Mouse (Mus musculus): Measurements from ENCODE around the gene Adamts17. TPM values are rescaled to one million over a fixed set of nuclear protein-coding genes. Genes with fewer than 3 reads are reported as not detected.
A peak's percentile ranks its signal among the peaks of the same experiment; 100 is the strongest.

Gene Adamts17
- polyA plus RNA-seq, 1 experiment from 2014 or later, result 3.4 TPM

GRCm38 (mm10) chr7:66858247-66859075 lies 18.9 kb downstream of the Adamts17 start:
- Histone ChIP-seq H3K4me2 (ENCODE audit: low read length) (no peak overlapping the region), H3K9ac (ENCODE audit: low read depth, low read length) (no peak overlapping the region), H3K9me3 (replicated peaks; ENCODE audit: control insufficient read depth, low read length, poor library complexity, severe bottlenecking) (no peaks in the 10 kb centered on the region), H3K36me3 (ENCODE audit: control insufficient read depth, insufficient read depth, low read length) (no peaks in the 10 kb centered on the region), H3K27ac (ENCODE audit: low read length) (no peak overlapping the region), H3K27me3 (ENCODE audit: control insufficient read depth, insufficient read depth, low read depth, low read length) (no peaks in the 10 kb centered on the region), H3K4me1 (ENCODE audit: control insufficient read depth, insufficient read depth, low read length) (no peaks in the 10 kb centered on the region), H3K4me3 (ENCODE audit: low read depth, low read length) (no peak overlapping the region)
- ATAC-seq, result no peak
- 71% methylated on average over 12 of the region's 12 CpGs for WGBS

- Histone ChIP-seq H3K27ac (ENCODE audit: low read length) (no peak overlapping the region), H3K9ac (ENCODE audit: low read depth, low read length) (no peak overlapping the region), H3K9me3 (replicated peaks; ENCODE audit: control insufficient read depth, low read length, poor library complexity, severe bottlenecking) (no peaks in the 10 kb centered on the region), H3K4me1 (ENCODE audit: control insufficient read depth, insufficient read depth, low read length) (no peaks in the 10 kb centered on the region), H3K4me2 (ENCODE audit: low read length) (no peak overlapping the region), H3K4me3 (ENCODE audit: low read depth, low read length) (no peak overlapping the region), H3K36me3 (ENCODE audit: control insufficient read depth, insufficient read depth, low read length) (no peaks in the 10 kb centered on the region), H3K27me3 (ENCODE audit: control insufficient read depth, insufficient read depth, low read depth, low read length) (no peaks in the 10 kb centered on the region)
- WGBS, result 65% methylated on average over 5 of the region's 5 CpGs
- no peak for ATAC-seq
Measured at GRCm38 (mm10) chr7:66859220-66859619, 19.7 kb downstream of the Adamts17 start.

GRCm38 (mm10) chr7:66866944-66867718 lies 27.6 kb downstream of the Adamts17 start:
- Histone ChIP-seq H3K9ac (ENCODE audit: low read depth, low read length) (no peak overlapping the region), H3K27me3 (ENCODE audit: control insufficient read depth, insufficient read depth, low read depth, low read length) (no peaks in the 10 kb centered on the region), H3K36me3 (ENCODE audit: control insufficient read depth, insufficient read depth, low read length) (no peaks in the 10 kb centered on the region), H3K27ac (ENCODE audit: low read length) (no peak overlapping the region), H3K4me1 (ENCODE audit: control insufficient read depth, insufficient read depth, low read length) (no peaks in the 10 kb centered on the region; the same call in 1 of the 2 replicates), H3K9me3 (replicated peaks; ENCODE audit: control insufficient read depth, low read length, poor library complexity, severe bottlenecking) (no peaks in the 10 kb centered on the region), H3K4me3 (ENCODE audit: low read depth, low read length) (no peak overlapping the region), H3K4me2 (ENCODE audit: low read length) (no peak overlapping the region)
- 77% methylated on average over 19 of the region's 19 CpGs for WGBS
- ATAC-seq, result no peak

GRCm38 (mm10) chr7:66867719-66868501 lies 28.4 kb downstream of the Adamts17 start:
- no peaks in the 10 kb centered on the region for H3K27me3 ChIP-seq (ENCODE audit: control insufficient read depth, insufficient read depth, low read depth, low read length)
- H3K4me2 ChIP-seq (ENCODE audit: low read length), result no peak overlapping the region
- H3K4me1 ChIP-seq (ENCODE audit: control insufficient read depth, insufficient read depth, low read length), result no peaks in the 10 kb centered on the region; the same call in 1 of the 2 replicates
- H3K9me3 ChIP-seq (replicated peaks; ENCODE audit: control insufficient read depth, low read length, poor library complexity, severe bottlenecking), result no peaks in the 10 kb centered on the region
- H3K36me3 ChIP-seq (ENCODE audit: control insufficient read depth, insufficient read depth, low read length), result no peaks in the 10 kb centered on the region
- ATAC-seq, result 0 out of 2 replicates have a peak, but pooled peaks have one; percentile 57
- WGBS, result 44% methylated on average over 13 of the region's 13 CpGs
- no peak overlapping the region for H3K4me3 ChIP-seq (ENCODE audit: low read depth, low read length)
- H3K27ac ChIP-seq (ENCODE audit: low read length), result 0 out of 2 replicates have a peak overlapping the region, but pooled peaks have one; percentile 17
- H3K9ac ChIP-seq (ENCODE audit: low read depth, low read length), result no peak overlapping the region

- H3K4me2 ChIP-seq (ENCODE audit: low read length), result no peak overlapping the region
- H3K27ac ChIP-seq (ENCODE audit: low read length), result no peak overlapping the region
- H3K4me1 ChIP-seq (ENCODE audit: control insufficient read depth, insufficient read depth, low read length), result no peaks in the 10 kb centered on the region; the same call in 1 of the 2 replicates
- H3K9ac ChIP-seq (ENCODE audit: low read depth, low read length), result no peak overlapping the region
- no peaks in the 10 kb centered on the region for H3K27me3 ChIP-seq (ENCODE audit: control insufficient read depth, insufficient read depth, low read depth, low read length)
- peaks cover 3% of the 10 kb centered on the region; the same call in 1 of the 2 replicates for H3K9me3 ChIP-seq (replicated peaks; ENCODE audit: control insufficient read depth, low read length, poor library complexity, severe bottlenecking)
- no peak for ATAC-seq
- no peaks in the 10 kb centered on the region for H3K36me3 ChIP-seq (ENCODE audit: control insufficient read depth, insufficient read depth, low read length)
- H3K4me3 ChIP-seq (ENCODE audit: low read depth, low read length), result no peak overlapping the region
- WGBS, result 70% methylated on average over 7 of the region's 7 CpGs
Measured at GRCm38 (mm10) chr7:66871520-66871919, 32.0 kb downstream of the Adamts17 start.

GRCm38 (mm10) chr7:66871940-66872511 lies 32.5 kb downstream of the Adamts17 start:
- Histone ChIP-seq H3K4me2 (ENCODE audit: low read length) (no peak overlapping the region), H3K9me3 (replicated peaks; ENCODE audit: control insufficient read depth, low read length, poor library complexity, severe bottlenecking) (peaks cover 3% of the 10 kb centered on the region; the same call in 1 of the 2 replicates), H3K27me3 (ENCODE audit: control insufficient read depth, insufficient read depth, low read depth, low read length) (no peaks in the 10 kb centered on the region), H3K9ac (ENCODE audit: low read depth, low read length) (no peak overlapping the region), H3K27ac (ENCODE audit: low read length) (no peak overlapping the region), H3K4me1 (ENCODE audit: control insufficient read depth, insufficient read depth, low read length) (no peaks in the 10 kb centered on the region; the same call in 1 of the 2 replicates), H3K4me3 (ENCODE audit: low read depth, low read length) (no peak overlapping the region), H3K36me3 (ENCODE audit: control insufficient read depth, insufficient read depth, low read length) (no peaks in the 10 kb centered on the region)
- no peak for ATAC-seq
- WGBS, result 69% methylated on average over 14 of the region's 14 CpGs

GRCm38 (mm10) chr7:66873235-66873634 lies 33.7 kb downstream of the Adamts17 start:
- no peaks in the 10 kb centered on the region for H3K36me3 ChIP-seq (ENCODE audit: control insufficient read depth, insufficient read depth, low read length)
- no peak for ATAC-seq
- 91% methylated on average over 2 of the region's 2 CpGs for WGBS

GRCm38 (mm10) chr7:66891431-66891830 lies 51.9 kb downstream of the Adamts17 start:
- Histone ChIP-seq H3K9ac (ENCODE audit: low read depth, low read length) (no peak overlapping the region), H3K27ac (ENCODE audit: low read length) (no peak overlapping the region), H3K27me3 (ENCODE audit: control insufficient read depth, insufficient read depth, low read depth, low read length) (no peaks in the 10 kb centered on the region), H3K4me2 (ENCODE audit: low read length) (no peak overlapping the region), H3K36me3 (ENCODE audit: control insufficient read depth, insufficient read depth, low read length) (no peaks in the 10 kb centered on the region), H3K4me3 (ENCODE audit: low read depth, low read length) (no peak overlapping the region), H3K4me1 (ENCODE audit: control insufficient read depth, insufficient read depth, low read length) (no peaks in the 10 kb centered on the region), H3K9me3 (replicated peaks; ENCODE audit: control insufficient read depth, low read length, poor library complexity, severe bottlenecking) (no peaks in the 10 kb centered on the region)
- no peak for ATAC-seq
- 84% methylated on average over 2 of the region's 2 CpGs for WGBS

More at GRCm38 (mm10) chr7:66873235-66873634, 33.7 kb downstream of the Adamts17 start:
- no peak overlapping the region for H3K27ac ChIP-seq (ENCODE audit: low read length)
- peaks cover 3% of the 10 kb centered on the region; the same call in 1 of the 2 replicates for H3K9me3 ChIP-seq (replicated peaks; ENCODE audit: control insufficient read depth, low read length, poor library complexity, severe bottlenecking)
- no peak overlapping the region for H3K4me2 ChIP-seq (ENCODE audit: low read length)
- H3K27me3 ChIP-seq (ENCODE audit: control insufficient read depth, insufficient read depth, low read depth, low read length), result no peaks in the 10 kb centered on the region
- H3K4me3 ChIP-seq (ENCODE audit: low read depth, low read length), result no peak overlapping the region
- no peak overlapping the region for H3K9ac ChIP-seq (ENCODE audit: low read depth, low read length)
- no peaks in the 10 kb centered on the region for H3K4me1 ChIP-seq (ENCODE audit: control insufficient read depth, insufficient read depth, low read length)
